Mouse (Mus musculus) hindbrain, embryonic 13.5 days (tissue): ENCODE data around the gene Pnmal1. TPM values are rescaled to one million over a fixed set of nuclear protein-coding genes. Genes with fewer than 3 reads are reported as not detected.

Experiments used
- ATAC-seq: fragments of 200-750 bp; cut with Nextera tagmentation; 2 replicates; pipeline ENCODE4 v1.8.0; 2017; ENCODE audit warnings: moderate TSS enrichment; ENCODE audit not compliant: low FRiP score
- H3K27ac ChIP-seq: fragments of 300-500 bp; sonication (generic); 2 replicates; pipeline ENCODE4 v1.5.1; 2015; ENCODE audit warnings: inconsistent platforms, mild to moderate bottlenecking, moderate library complexity
- H3K27me3 ChIP-seq: fragments of 300-500 bp; sonication (generic); 2 replicates; pipeline ENCODE4 v1.6.1; 2015; ENCODE audit warnings: mild to moderate bottlenecking, inconsistent platforms
- H3K36me3 ChIP-seq: fragments of 300-500 bp; sonication (generic); 2 replicates; pipeline ENCODE4 v1.6.1; 2015; ENCODE audit warnings: mild to moderate bottlenecking, inconsistent platforms
- H3K4me1 ChIP-seq: fragments of 300-500 bp; sonication (generic); replicated peaks from 2 replicates; pipeline ENCODE4 v1.6.1; 2015; ENCODE audit warnings: inconsistent platforms
- H3K4me2 ChIP-seq: fragments of 300-500 bp; sonication (generic); 2 replicates; pipeline ENCODE4 v1.6.1; 2015; ENCODE audit warnings: inconsistent platforms, mild to moderate bottlenecking, moderate library complexity
- H3K4me3 ChIP-seq: fragments of 300-500 bp; sonication (generic); 2 replicates; pipeline ENCODE4 v1.5.1; 2015; ENCODE audit warnings: mild to moderate bottlenecking, inconsistent platforms
- H3K9ac ChIP-seq: fragments of 300-500 bp; sonication (generic); 2 replicates; pipeline ENCODE4 v1.6.1; 2015; ENCODE audit warnings: mild to moderate bottlenecking, inconsistent platforms
- H3K9me3 ChIP-seq: fragments of 300-500 bp; sonication (generic); 2 replicates; pipeline ENCODE4 v1.6.1; 2016; ENCODE audit warnings: inconsistent platforms
- WGBS: fragments of 180-500 bp; shearing (Covaris S2); methylation state at CpG from one replicate; pipeline ENCODE4 v1.1.7; 2015; 5-methylcytosine and 5-hydroxymethylcytosine counted together
- polyA plus RNA-seq: library from polyadenylated mRNA; unstranded; fragments of >200 nt; fragmentation: Nextera tagmentation; extraction: Ambion mirVana; gene quantifications from 2 replicates; pipeline ENCODE4 v1.2.1, GENCODE M21; 2015

Gene Pnmal1
- 42.0 and 44.5 TPM in 2 replicates for polyA plus RNA-seq

GRCm38 (mm10) chr7:16959539-16960187 lies at the start of gene Pnmal1:
Gene Pnmal1 (plus strand): TSS chr7:16959679.
- 5% methylated on average over 17 of the region's 17 CpGs for WGBS
- H3K4me3 ChIP-seq, result peak within 1 kb of the TSS; percentile 45
- peaks cover 67% of the 10 kb centered on the region for H3K4me1 ChIP-seq
- peak; percentile 94 for ATAC-seq
- peaks cover 25% of the 10 kb centered on the region for H3K36me3 ChIP-seq
- H3K9ac ChIP-seq, result peak within 1 kb of the TSS; percentile 70
- no peaks in the 10 kb centered on the region for H3K9me3 ChIP-seq
- peak within 1 kb of the TSS; percentile 76 for H3K4me2 ChIP-seq
- no peaks in the 10 kb centered on the region for H3K27me3 ChIP-seq
- peak within 1 kb of the TSS; percentile 97 for H3K27ac ChIP-seq

DNA sequence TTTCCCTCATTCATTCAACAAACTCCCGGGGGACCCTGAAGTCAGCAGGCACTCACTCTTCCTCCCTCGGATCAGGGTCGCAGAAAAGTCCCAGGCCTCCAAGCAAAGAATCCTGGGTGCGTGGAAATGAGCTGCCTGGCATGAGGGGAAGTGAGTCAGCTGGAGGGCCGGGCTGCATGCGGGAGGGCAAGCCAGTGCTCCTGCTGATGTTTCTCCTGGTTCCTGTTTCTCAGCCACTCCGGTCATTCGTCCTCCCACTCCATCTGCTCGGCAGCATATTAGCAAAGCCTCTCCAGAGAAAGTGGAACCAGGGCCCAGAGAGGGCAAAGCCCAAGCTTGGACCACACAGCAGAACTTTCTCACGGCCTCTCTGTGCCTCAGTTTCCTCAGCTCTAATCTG lies 49.6 kb upstream of the Pnmal1 start:
- H3K4me3 ChIP-seq, result no peak overlapping the region
- no peak overlapping the region for H3K27ac ChIP-seq
- ATAC-seq, result no peak
- H3K4me1 ChIP-seq, result peaks cover 49% of the 10 kb centered on the region
- peak overlapping the region; percentile 49; the same call in 1 of the 2 replicates for H3K9ac ChIP-seq
- no peaks in the 10 kb centered on the region for H3K9me3 ChIP-seq
- no peak overlapping the region for H3K4me2 ChIP-seq
- 52% methylated on average over 10 of the region's 10 CpGs for WGBS
- peaks cover 11% of the 10 kb centered on the region for H3K36me3 ChIP-seq
- H3K27me3 ChIP-seq, result no peaks in the 10 kb centered on the region

DNA sequence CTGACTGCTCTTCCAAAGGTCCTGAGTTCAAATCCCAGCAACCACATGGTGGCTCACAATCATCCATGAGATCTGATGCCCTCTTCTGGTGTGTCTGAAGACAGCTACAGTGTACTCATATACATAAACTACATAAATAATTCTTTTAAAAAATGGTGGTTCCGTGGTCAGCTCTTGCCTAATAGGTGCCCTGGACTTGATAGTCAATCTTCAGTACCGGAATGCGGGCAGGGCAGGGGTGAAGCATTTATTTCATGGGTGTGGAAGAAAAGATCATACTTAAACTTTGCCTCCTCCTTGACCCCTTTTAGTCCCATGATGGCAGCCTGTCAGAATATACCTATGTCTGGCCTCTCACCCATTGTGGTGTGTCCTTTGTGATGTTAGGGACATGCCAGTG lies 47.6 kb upstream of the Pnmal1 start:
- Histone ChIP-seq H3K4me1 (peaks cover 44% of the 10 kb centered on the region), H3K9me3 (no peaks in the 10 kb centered on the region), H3K27ac (peak overlapping the region; percentile 14; the same call in 1 of the 2 replicates), H3K4me2 (no peak overlapping the region), H3K27me3 (no peaks in the 10 kb centered on the region), H3K4me3 (no peak overlapping the region), H3K9ac (no peak overlapping the region), H3K36me3 (peaks cover 31% of the 10 kb centered on the region)
- ATAC-seq, result no peak
- WGBS, result 95% methylated on average over 3 of the region's 3 CpGs

DNA sequence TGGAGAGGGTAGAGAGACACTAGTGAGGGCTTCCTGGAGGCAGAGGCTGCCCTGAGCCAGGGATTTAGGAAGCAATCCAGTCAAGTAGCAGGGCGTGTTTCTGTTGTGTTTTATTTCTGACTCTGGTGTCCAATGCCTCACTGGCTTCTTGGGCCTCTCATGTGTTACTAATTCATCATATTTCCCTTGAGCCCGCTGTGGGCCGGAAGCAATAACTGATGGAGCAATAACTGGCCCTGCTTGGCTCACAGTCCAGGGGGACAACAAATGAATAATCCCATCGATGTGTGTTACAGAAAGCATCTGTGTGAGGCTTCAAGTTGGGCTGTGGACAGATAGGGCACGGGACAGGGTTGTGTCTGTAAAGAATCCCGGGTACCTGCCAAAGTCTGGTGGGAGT lies 47.1 kb upstream of the Pnmal1 start:
- no peaks in the 10 kb centered on the region for H3K27me3 ChIP-seq
- 47% methylated on average over 6 of the region's 6 CpGs for WGBS

GRCm38 (mm10) chr7:16913806-16914452 lies 45.5 kb upstream of the Pnmal1 start:
- WGBS, result 42% methylated on average over 10 of the region's 10 CpGs
- peak; percentile 43 for ATAC-seq
- Histone ChIP-seq H3K36me3 (peaks cover 51% of the 10 kb centered on the region), H3K4me3 (no peak overlapping the region), H3K4me1 (peaks cover 53% of the 10 kb centered on the region), H3K9me3 (no peaks in the 10 kb centered on the region), H3K4me2 (no peak overlapping the region), H3K27ac (peak overlapping the region; percentile 55; the same call in 1 of the 2 replicates), H3K9ac (no peak overlapping the region), H3K27me3 (no peaks in the 10 kb centered on the region)

More for the DNA sequence above, 47.1 kb upstream of the Pnmal1 start:
- peaks cover 36% of the 10 kb centered on the region for H3K36me3 ChIP-seq
- no peak overlapping the region for H3K4me3 ChIP-seq
- H3K27ac ChIP-seq, result peak overlapping the region; percentile 14; the same call in 1 of the 2 replicates
- H3K9ac ChIP-seq, result no peak overlapping the region
- H3K9me3 ChIP-seq, result no peaks in the 10 kb centered on the region
- ATAC-seq, result no peak
- H3K4me1 ChIP-seq, result peaks cover 49% of the 10 kb centered on the region
- H3K4me2 ChIP-seq, result no peak overlapping the region

- no peak overlapping the region for H3K4me2 ChIP-seq
- no peak for ATAC-seq
- no peak overlapping the region for H3K9ac ChIP-seq
- H3K36me3 ChIP-seq, result peaks cover 59% of the 10 kb centered on the region
- H3K4me3 ChIP-seq, result no peak overlapping the region
- no peaks in the 10 kb centered on the region for H3K27me3 ChIP-seq
- H3K27ac ChIP-seq, result peak overlapping the region; percentile 55; the same call in 1 of the 2 replicates
- H3K4me1 ChIP-seq, result peaks cover 54% of the 10 kb centered on the region
- WGBS, result 86% methylated on average over 18 of the region's 18 CpGs
- H3K9me3 ChIP-seq, result no peaks in the 10 kb centered on the region
Observed at GRCm38 (mm10) chr7:16914453-16915343, 44.8 kb upstream of the Pnmal1 start.

GRCm38 (mm10) chr7:16915461-16916340 lies 43.8 kb upstream of the Pnmal1 start:
- WGBS, result 91% methylated on average over 32 of the region's 32 CpGs
- no peak overlapping the region for H3K4me2 ChIP-seq
- H3K36me3 ChIP-seq, result peaks cover 64% of the 10 kb centered on the region
- peaks cover 64% of the 10 kb centered on the region for H3K4me1 ChIP-seq
- no peaks in the 10 kb centered on the region for H3K27me3 ChIP-seq
- no peaks in the 10 kb centered on the region for H3K9me3 ChIP-seq
- H3K4me3 ChIP-seq, result no peak overlapping the region
- no peak for ATAC-seq
- no peak overlapping the region; the same call in 1 of the 2 replicates for H3K9ac ChIP-seq
- no peak overlapping the region for H3K27ac ChIP-seq

- Histone ChIP-seq H3K4me2 (no peak overlapping the region), H3K36me3 (peaks cover 70% of the 10 kb centered on the region), H3K4me1 (peaks cover 73% of the 10 kb centered on the region), H3K27ac (no peak overlapping the region), H3K9me3 (no peaks in the 10 kb centered on the region), H3K9ac (no peak overlapping the region; the same call in 1 of the 2 replicates), H3K4me3 (no peak overlapping the region), H3K27me3 (no peaks in the 10 kb centered on the region)
- WGBS, result 81% methylated on average over 29 of the region's 30 CpGs
- ATAC-seq, result no peak
Observed at GRCm38 (mm10) chr7:16916342-16917265, 42.9 kb upstream of the Pnmal1 start.

- H3K27me3 ChIP-seq, result no peaks in the 10 kb centered on the region
- no peaks in the 10 kb centered on the region for H3K9me3 ChIP-seq
- H3K9ac ChIP-seq, result peak overlapping the region; percentile 53; the same call in 1 of the 2 replicates
- peaks cover 76% of the 10 kb centered on the region for H3K4me1 ChIP-seq
- peaks cover 70% of the 10 kb centered on the region for H3K36me3 ChIP-seq
- no peak overlapping the region for H3K27ac ChIP-seq
- H3K4me2 ChIP-seq, result no peak overlapping the region
- no peak for ATAC-seq
- H3K4me3 ChIP-seq, result no peak overlapping the region
- 56% methylated on average over 11 of the region's 11 CpGs for WGBS
Observed at GRCm38 (mm10) chr7:16917447-16917846, 42.0 kb upstream of the Pnmal1 start.

- Histone ChIP-seq H3K4me2 (0 out of 2 replicates have a peak overlapping the region, but pooled peaks have one; percentile 2), H3K4me1 (peaks cover 74% of the 10 kb centered on the region), H3K9me3 (no peaks in the 10 kb centered on the region), H3K27ac (peak overlapping the region; percentile 55), H3K4me3 (no peak overlapping the region), H3K36me3 (peaks cover 70% of the 10 kb centered on the region), H3K9ac (peak overlapping the region; percentile 53), H3K27me3 (no peaks in the 10 kb centered on the region)
- no peak for ATAC-seq
- 37% methylated on average over 9 of the region's 9 CpGs for WGBS
Observed at GRCm38 (mm10) chr7:16918014-16918413, 41.5 kb upstream of the Pnmal1 start.
